Mouse (Mus musculus): ENCODE measurements around the gene Elf2. TPM values are rescaled to one million over a fixed set of nuclear protein-coding genes. Genes with fewer than 3 reads are reported as not detected.

The Elf2 gene
- polyA plus RNA-seq, 1 experiment from 2014 or later, result 59.3 TPM

DNA sequence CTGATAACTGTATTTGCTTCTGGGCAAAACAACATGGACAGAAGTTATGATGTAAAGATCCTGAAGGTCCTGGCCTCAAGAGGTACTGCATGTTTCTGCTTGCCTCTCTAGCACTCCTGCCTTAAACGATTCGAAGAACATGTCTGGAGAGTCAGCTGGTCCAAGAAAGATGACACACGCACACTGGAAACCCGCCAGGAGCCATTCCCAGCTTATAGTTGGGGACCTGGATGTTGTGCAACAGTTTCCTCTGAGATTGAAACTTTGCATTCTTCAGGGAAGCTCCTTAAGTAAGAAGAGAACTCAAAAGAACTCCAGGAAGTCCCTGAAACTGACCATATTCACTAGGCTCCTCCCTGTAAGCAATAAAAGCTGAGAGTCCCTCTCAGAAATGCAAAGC is 2.8 kb upstream of the Elf2 start:
- Histone ChIP-seq H3K27ac (no peak overlapping the region), H3K9ac (replicated peaks) (no peak overlapping the region), H3K4me1 (replicated peaks) (peaks cover 3% of the 10 kb centered on the region), H3K36me3 (no peaks in the 10 kb centered on the region), H3K4me3 (replicated peaks) (no peak overlapping the region), H3K4me2 (no peak overlapping the region), H3K9me3 (no peaks in the 10 kb centered on the region), H3K27me3 (no peaks in the 10 kb centered on the region)
- no peak for ATAC-seq (ENCODE audit: insufficient number of reproducible peaks, insufficient read depth, low FRiP score, low TSS enrichment, low read depth)
- 88% methylated on average over 4 of the region's 4 CpGs for WGBS

DNA sequence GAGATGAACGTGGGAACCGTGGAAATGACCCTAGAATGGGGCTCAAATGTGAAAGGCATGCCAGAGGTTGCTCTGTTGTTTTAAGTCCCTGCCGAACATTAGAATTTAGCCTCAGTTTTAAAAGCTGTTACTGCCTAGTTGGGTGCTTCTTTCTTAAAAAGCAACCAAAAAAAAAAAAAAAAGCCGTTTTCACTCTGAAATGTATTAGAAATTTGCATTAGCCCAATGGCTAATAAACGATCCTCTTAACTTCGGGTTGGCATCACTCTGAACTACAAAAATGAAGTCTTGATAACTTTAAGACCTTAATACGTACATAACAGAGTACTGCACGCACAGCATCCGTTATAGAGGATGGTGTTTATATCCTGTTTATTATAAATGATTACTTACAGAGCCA is 1.7 kb upstream of the Elf2 start:
- H3K27ac ChIP-seq, result peak overlapping the region; percentile 98
- WGBS, result 8% methylated on average over 9 of the region's 9 CpGs
- H3K4me3 ChIP-seq (replicated peaks), result peak overlapping the region; percentile 95
- peaks cover 3% of the 10 kb centered on the region for H3K4me1 ChIP-seq (replicated peaks)
- ATAC-seq (ENCODE audit: insufficient number of reproducible peaks, insufficient read depth, low FRiP score, low TSS enrichment, low read depth), result no peak
- H3K27me3 ChIP-seq, result no peaks in the 10 kb centered on the region
- H3K9ac ChIP-seq (replicated peaks), result peak overlapping the region; percentile 90
- H3K36me3 ChIP-seq, result no peaks in the 10 kb centered on the region
- no peaks in the 10 kb centered on the region for H3K9me3 ChIP-seq
- H3K4me2 ChIP-seq, result peak overlapping the region; percentile 85

- Histone ChIP-seq H3K4me3 (replicated peaks) (peak overlapping the region; percentile 95), H3K9ac (replicated peaks) (peak overlapping the region; percentile 90), H3K4me1 (replicated peaks) (peaks cover 3% of the 10 kb centered on the region), H3K27me3 (no peaks in the 10 kb centered on the region), H3K36me3 (no peaks in the 10 kb centered on the region), H3K9me3 (no peaks in the 10 kb centered on the region), H3K27ac (peak overlapping the region; percentile 98), H3K4me2 (peak overlapping the region; percentile 85)
- peak; percentile 73 for ATAC-seq (ENCODE audit: insufficient number of reproducible peaks, insufficient read depth, low FRiP score, low TSS enrichment, low read depth)
- 1% methylated on average over 83 of the region's 86 CpGs for WGBS
These were observed 1.0 kb upstream of the Elf2 start for GRCm38 (mm10) chr3:51341268-51342081.

DNA sequence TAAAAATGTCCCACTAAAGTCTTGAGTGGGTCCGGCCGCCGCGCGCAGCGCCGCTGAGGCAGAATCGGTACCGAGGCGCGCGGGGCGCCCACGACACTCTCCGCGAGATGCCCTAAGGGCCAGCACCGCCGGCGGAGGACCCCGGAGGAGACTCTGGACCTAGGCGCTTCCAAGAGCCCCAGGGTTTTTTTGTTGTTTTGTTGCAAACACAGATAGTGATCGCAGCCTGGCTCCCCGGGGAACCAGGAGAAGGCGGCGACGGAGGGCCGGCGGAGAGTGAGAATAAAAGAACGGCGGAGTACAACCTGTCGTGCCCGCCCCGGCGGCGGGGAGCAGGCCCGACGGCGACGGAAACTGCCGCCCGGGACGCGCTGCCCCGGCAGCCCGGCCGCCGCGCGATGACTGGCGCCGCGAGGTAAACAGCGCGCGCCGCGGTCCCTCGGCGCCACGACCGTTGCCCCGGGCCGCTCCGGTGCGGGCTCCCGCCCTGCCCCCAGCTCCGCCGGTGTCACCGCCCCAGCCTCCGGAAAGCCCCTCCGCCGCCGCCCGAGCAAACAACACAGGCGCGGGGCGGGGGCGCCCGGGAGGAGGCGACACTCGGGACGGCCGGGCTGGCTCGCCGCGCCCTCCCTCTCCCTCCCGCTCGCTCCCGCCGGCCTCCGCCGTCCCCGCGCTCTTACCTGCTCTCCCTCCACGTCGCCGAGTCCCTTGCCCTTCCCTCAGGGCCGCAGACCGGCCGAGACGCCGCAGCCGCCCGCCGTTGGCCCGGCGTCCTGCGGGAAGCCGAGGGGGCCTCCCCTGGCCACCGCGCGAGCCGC is 520 bp downstream of the Elf2 start:
- H3K9me3 ChIP-seq, result no peaks in the 10 kb centered on the region
- H3K4me1 ChIP-seq (replicated peaks), result peaks cover 3% of the 10 kb centered on the region
- peak; percentile 22; the same call in 1 of the 2 replicates for ATAC-seq (ENCODE audit: insufficient number of reproducible peaks, insufficient read depth, low FRiP score, low TSS enrichment, low read depth)
- peak overlapping the region; percentile 90 for H3K9ac ChIP-seq (replicated peaks)
- H3K27ac ChIP-seq, result peak overlapping the region; percentile 98
- peak overlapping the region; percentile 95 for H3K4me3 ChIP-seq (replicated peaks)
- no peaks in the 10 kb centered on the region for H3K36me3 ChIP-seq
- peak overlapping the region; percentile 85 for H3K4me2 ChIP-seq
- H3K27me3 ChIP-seq, result no peaks in the 10 kb centered on the region
- under 1% methylated on average over 109 of the region's 113 CpGs for WGBS

DNA sequence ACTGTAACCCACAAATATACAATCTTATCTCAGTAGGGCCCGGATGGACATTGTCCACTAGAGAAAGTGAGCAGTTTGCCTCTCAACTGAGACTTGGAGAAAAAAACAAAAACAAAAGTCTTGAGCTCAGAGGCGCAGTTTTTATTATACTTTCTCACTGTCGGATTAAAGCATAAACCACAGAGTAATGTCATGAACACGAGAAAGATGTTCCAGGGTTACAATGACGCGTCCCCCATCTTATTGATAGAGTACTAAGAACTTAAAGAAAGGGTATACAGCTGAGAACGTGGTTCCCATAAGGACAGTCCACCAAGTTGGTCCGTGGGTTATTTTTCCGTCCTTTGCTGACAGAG is 1.1 kb downstream of the Elf2 start:
- Histone ChIP-seq H3K4me2 (peak overlapping the region; percentile 85), H3K27ac (peak overlapping the region; percentile 98; the same call in 1 of the 2 replicates), H3K9me3 (no peaks in the 10 kb centered on the region), H3K4me1 (replicated peaks) (peaks cover 8% of the 10 kb centered on the region), H3K27me3 (no peaks in the 10 kb centered on the region), H3K9ac (replicated peaks) (peak overlapping the region; percentile 90), H3K4me3 (replicated peaks) (peak overlapping the region; percentile 95), H3K36me3 (no peaks in the 10 kb centered on the region)
- 2% methylated on average over 9 of the region's 9 CpGs for WGBS
- no peak for ATAC-seq (ENCODE audit: insufficient number of reproducible peaks, insufficient read depth, low FRiP score, low TSS enrichment, low read depth)

DNA sequence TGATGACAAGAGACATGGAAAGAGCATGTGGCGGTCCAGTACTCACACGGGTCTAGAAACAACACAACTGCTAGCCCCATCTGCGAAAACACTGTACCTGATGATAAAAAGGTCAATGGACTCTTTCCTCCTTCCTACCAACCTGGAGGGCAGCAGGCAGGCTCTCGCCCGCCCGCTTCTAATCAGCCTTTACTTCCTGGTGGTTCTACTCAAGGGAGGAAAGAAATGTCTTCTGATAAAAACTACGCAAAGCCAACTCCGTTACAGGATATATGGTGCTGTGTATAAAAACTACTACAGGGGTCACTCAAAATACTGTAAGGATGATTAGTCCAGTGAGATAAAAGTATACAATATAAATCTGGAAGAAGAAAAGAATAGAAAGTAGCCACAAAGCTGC is 5.1 kb downstream of the Elf2 start:
- 90% methylated on average over 8 of the region's 8 CpGs for WGBS
- H3K27ac ChIP-seq, result no peak overlapping the region
- H3K36me3 ChIP-seq, result no peaks in the 10 kb centered on the region
- no peak overlapping the region for H3K4me2 ChIP-seq
- no peak overlapping the region for H3K9ac ChIP-seq (replicated peaks)
- no peak overlapping the region for H3K4me3 ChIP-seq (replicated peaks)
- H3K9me3 ChIP-seq, result no peaks in the 10 kb centered on the region
- no peaks in the 10 kb centered on the region for H3K27me3 ChIP-seq
- H3K4me1 ChIP-seq (replicated peaks), result peaks cover 24% of the 10 kb centered on the region
- no peak for ATAC-seq (ENCODE audit: insufficient number of reproducible peaks, insufficient read depth, low FRiP score, low TSS enrichment, low read depth)

GRCm38 (mm10) chr3:51333950-51334349 is 6.5 kb downstream of the Elf2 start:
- Histone ChIP-seq H3K4me2 (0 out of 2 replicates have a peak overlapping the region, but pooled peaks have one; percentile 31), H3K27ac (peak overlapping the region; percentile 78; the same call in 1 of the 2 replicates), H3K27me3 (no peaks in the 10 kb centered on the region), H3K9me3 (no peaks in the 10 kb centered on the region), H3K4me3 (replicated peaks) (no peak overlapping the region), H3K36me3 (no peaks in the 10 kb centered on the region), H3K4me1 (replicated peaks) (peaks cover 24% of the 10 kb centered on the region), H3K9ac (replicated peaks) (no peak overlapping the region)
- 48% methylated on average over 6 of the region's 6 CpGs for WGBS
- ATAC-seq (ENCODE audit: insufficient number of reproducible peaks, insufficient read depth, low FRiP score, low TSS enrichment, low read depth), result no peak

DNA sequence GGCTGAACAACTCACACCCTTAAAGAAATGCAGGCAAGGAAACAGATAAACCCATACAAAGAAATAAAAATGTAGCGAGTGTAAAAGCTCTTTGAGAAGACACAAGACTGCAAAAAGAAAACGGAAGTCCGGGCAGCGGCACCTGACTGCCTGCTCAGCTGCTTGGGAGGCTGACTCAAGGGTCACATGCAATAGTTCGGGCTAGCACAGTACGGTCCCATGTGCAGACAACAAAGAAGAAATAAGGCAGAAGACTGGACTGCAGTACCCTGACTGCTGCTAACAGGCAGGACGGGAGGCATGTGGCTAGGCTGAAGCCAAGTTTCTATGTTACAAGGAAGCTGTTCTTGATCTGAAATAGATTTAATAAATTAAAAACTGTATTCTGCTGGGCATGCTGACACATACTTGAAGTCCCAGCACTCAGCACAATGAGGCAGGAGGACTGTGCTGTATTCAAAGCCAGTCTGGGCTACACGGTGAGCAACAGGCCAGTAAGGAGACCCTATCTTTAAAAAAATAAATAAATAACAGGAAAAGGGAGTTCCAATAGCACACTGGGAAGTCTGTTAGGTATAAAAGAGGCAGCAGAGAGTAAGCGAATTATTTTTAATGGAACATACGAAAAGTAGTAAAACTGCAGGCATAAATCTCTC is 7.1 kb downstream of the Elf2 start:
- ATAC-seq (ENCODE audit: insufficient number of reproducible peaks, insufficient read depth, low FRiP score, low TSS enrichment, low read depth), result peak; percentile 53; the same call in 1 of the 2 replicates
- Histone ChIP-seq H3K4me1 (replicated peaks) (peaks cover 22% of the 10 kb centered on the region), H3K27me3 (no peaks in the 10 kb centered on the region), H3K9ac (replicated peaks) (no peak overlapping the region), H3K27ac (peak overlapping the region; percentile 78), H3K4me2 (peak overlapping the region; percentile 31), H3K9me3 (no peaks in the 10 kb centered on the region), H3K36me3 (no peaks in the 10 kb centered on the region), H3K4me3 (replicated peaks) (no peak overlapping the region)
- 42% methylated on average over 10 of the region's 10 CpGs for WGBS

- H3K4me1 ChIP-seq (replicated peaks), result peaks cover 20% of the 10 kb centered on the region
- 88% methylated on average over 14 of the region's 14 CpGs for WGBS
- ATAC-seq (ENCODE audit: insufficient number of reproducible peaks, insufficient read depth, low FRiP score, low TSS enrichment, low read depth), result no peak
These were observed 10.4 kb downstream of the Elf2 start for GRCm38 (mm10) chr3:51330086-51330485.

GRCm38 (mm10) chr3:51328546-51328945 is 11.9 kb downstream of the Elf2 start:
- Histone ChIP-seq H3K9ac (replicated peaks) (no peak overlapping the region), H3K27me3 (no peaks in the 10 kb centered on the region), H3K4me1 (replicated peaks) (peaks cover 8% of the 10 kb centered on the region), H3K27ac (no peak overlapping the region), H3K9me3 (no peaks in the 10 kb centered on the region; the same call in 1 of the 2 replicates), H3K4me2 (no peak overlapping the region), H3K4me3 (replicated peaks) (no peak overlapping the region), H3K36me3 (peaks cover 12% of the 10 kb centered on the region)
- WGBS, result 90% methylated on average over 12 of the region's 12 CpGs
- no peak for ATAC-seq (ENCODE audit: insufficient number of reproducible peaks, insufficient read depth, low FRiP score, low TSS enrichment, low read depth)

More at GRCm38 (mm10) chr3:51330086-51330485, 10.4 kb downstream of the Elf2 start:
- Histone ChIP-seq H3K4me2 (no peak overlapping the region), H3K4me3 (replicated peaks) (no peak overlapping the region), H3K9ac (replicated peaks) (no peak overlapping the region), H3K9me3 (no peaks in the 10 kb centered on the region; the same call in 1 of the 2 replicates), H3K27ac (no peak overlapping the region), H3K36me3 (peaks cover 3% of the 10 kb centered on the region), H3K27me3 (no peaks in the 10 kb centered on the region)

- Histone ChIP-seq H3K27me3 (no peaks in the 10 kb centered on the region), H3K9ac (replicated peaks) (no peak overlapping the region), H3K27ac (no peak overlapping the region), H3K4me3 (replicated peaks) (no peak overlapping the region), H3K9me3 (no peaks in the 10 kb centered on the region; the same call in 1 of the 2 replicates), H3K4me2 (no peak overlapping the region), H3K36me3 (peaks cover 17% of the 10 kb centered on the region), H3K4me1 (replicated peaks) (peaks cover under 1% of the 10 kb centered on the region; the same call in 1 of the 2 replicates)
- ATAC-seq (ENCODE audit: insufficient number of reproducible peaks, insufficient read depth, low FRiP score, low TSS enrichment, low read depth), result no peak
- WGBS, result 82% methylated on average over 5 of the region's 5 CpGs
These were observed 12.6 kb downstream of the Elf2 start for GRCm38 (mm10) chr3:51327817-51328216.
